Mouse (Mus musculus): ENCODE results near the gene Ninj1. TPM values are rescaled to one million over a fixed set of nuclear protein-coding genes. Genes with fewer than 3 reads are reported as not detected.
A peak's percentile ranks its signal among the peaks of the same experiment; 100 is the strongest.

Ninj1 gene
- polyA plus RNA-seq, 1 experiment from 2014 or later, result 61.2 TPM

DNA sequence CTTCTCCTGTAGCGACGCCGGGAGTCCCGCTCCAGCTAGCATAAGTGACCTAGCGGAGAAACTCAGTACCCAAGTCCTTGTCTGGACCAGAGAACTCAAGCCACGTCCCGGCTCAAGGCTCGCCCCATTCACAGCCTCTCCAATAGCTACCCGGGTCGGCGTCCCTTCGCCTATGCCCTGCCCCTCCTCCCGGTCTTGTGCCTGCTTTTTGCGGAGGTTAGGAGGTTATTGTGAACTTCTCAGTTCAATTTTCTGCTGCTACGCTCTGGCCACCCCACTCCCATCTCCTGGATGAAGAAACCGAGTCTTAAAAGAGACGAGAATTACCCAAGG lies 28.9 kb downstream of the Ninj1 start:
- ATAC-seq (ENCODE audit: extremely low read depth, insufficient number of reproducible peaks, low FRiP score, low TSS enrichment), result peak; percentile 27; the same call in 1 of the 2 replicates
- 4% methylated on average over 17 of the region's 17 CpGs for WGBS

DNA sequence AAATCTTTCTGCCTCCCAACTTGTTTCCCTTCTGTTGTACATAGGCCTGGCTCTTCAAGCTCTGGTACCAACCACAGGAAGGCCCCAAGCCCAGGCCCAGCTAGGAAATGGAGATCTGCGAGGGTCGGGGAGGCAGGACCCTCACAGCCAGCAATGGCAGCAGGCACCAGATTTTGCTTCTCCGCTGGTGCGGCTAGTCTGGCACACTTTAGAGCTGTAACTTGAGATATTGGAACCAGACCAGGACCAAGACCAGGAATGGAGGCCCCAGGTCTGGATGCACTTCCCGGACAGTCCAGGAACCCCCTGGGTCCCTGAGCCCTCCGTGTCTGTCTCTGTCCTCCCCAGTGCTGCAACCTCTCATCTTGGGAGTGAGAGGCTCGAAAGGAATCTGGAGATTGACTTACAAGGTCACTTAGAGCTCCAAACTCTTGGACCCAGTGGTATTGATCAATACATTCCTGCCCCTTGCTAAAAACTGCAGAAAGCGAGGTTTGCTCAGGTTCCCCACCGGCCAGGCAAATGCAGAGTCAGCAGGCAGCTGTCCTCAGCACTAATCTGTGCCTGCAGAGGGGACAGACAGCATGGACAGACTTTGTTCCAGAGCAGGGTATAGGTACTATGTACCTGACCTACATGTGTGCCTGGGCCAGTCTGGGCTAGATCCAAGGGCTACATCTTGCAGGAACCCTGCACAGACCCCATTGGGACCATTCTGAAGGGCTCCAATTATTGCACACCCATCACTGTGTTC lies 29.7 kb downstream of the Ninj1 start:
- H3K27ac ChIP-seq (replicated peaks), result peak overlapping the region; percentile 89
- 52% methylated on average over 9 of the region's 9 CpGs for WGBS
- H3K27me3 ChIP-seq (replicated peaks), result peaks cover 3% of the 10 kb centered on the region; the same call in 1 of the 2 replicates
- no peak overlapping the region for H3K4me3 ChIP-seq
- H3K9me3 ChIP-seq, result 0 out of 2 replicates have a peak, but pooled peaks cover 4% of the 10 kb centered on the region
- H3K36me3 ChIP-seq, result no peaks in the 10 kb centered on the region
- H3K9ac ChIP-seq, result peak overlapping the region; percentile 90; the same call in 1 of the 2 replicates
- H3K4me2 ChIP-seq, result peak overlapping the region; percentile 74
- no peak for ATAC-seq (ENCODE audit: extremely low read depth, insufficient number of reproducible peaks, low FRiP score, low TSS enrichment)
- H3K4me1 ChIP-seq, result peaks cover 40% of the 10 kb centered on the region

More for the DNA sequence above, 28.9 kb downstream of the Ninj1 start:
- Histone ChIP-seq H3K4me1 (peaks cover 48% of the 10 kb centered on the region), H3K27ac (replicated peaks) (peak overlapping the region; percentile 89), H3K27me3 (replicated peaks) (0 out of 2 replicates have a peak, but pooled peaks cover 3% of the 10 kb centered on the region), H3K9me3 (0 out of 2 replicates have a peak, but pooled peaks cover 3% of the 10 kb centered on the region), H3K4me3 (peak overlapping the region; percentile 80), H3K36me3 (no peaks in the 10 kb centered on the region), H3K4me2 (peak overlapping the region; percentile 74), H3K9ac (peak overlapping the region; percentile 90)

DNA sequence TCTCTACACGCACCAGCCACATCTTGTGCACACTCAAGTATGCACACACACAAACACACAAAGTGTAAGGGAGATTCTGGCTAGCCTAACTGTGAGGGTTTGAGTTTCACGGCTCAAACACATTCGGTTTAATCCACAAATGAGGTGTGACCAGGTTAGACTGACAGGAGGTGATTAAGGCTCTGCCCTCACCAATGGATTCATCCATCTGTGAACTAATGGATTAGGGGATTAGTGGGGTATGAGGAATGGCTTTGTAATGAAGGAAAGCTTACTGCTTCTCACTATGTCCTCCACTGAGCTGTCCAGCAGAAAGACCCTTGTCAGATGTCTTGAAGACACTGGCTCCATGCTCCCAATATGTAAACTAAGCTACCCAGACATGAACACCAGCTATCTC lies 31.4 kb downstream of the Ninj1 start:
- no peak for ATAC-seq (ENCODE audit: extremely low read depth, insufficient number of reproducible peaks, low FRiP score, low TSS enrichment)
- Histone ChIP-seq H3K4me1 (peaks cover 26% of the 10 kb centered on the region), H3K4me2 (no peak overlapping the region), H3K27ac (replicated peaks) (no peak overlapping the region), H3K9ac (no peak overlapping the region), H3K27me3 (replicated peaks) (peaks cover 15% of the 10 kb centered on the region), H3K9me3 (0 out of 2 replicates have a peak, but pooled peaks cover 4% of the 10 kb centered on the region), H3K36me3 (no peaks in the 10 kb centered on the region), H3K4me3 (no peak overlapping the region)
- 53% methylated on average over 3 of the region's 3 CpGs for WGBS

DNA sequence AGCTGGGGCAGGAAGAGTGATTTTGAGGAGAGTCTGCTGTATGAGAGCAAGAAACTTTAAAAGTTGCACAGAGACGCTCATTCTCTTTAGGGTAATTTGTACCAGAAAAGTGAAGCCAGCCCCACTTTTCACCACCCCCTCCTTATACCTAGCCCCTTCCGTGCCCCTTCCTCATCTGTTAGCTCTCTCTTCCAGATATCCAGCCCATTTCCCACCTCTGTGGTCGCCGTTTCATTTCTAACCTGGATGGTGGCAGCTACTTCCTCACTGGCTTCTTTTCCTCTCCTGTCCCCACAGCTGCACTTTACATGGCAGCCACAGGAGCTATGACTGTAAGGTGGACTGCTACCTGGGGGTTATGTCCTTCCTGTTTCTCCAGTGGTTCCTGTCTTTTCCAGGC lies 32.1 kb downstream of the Ninj1 start:
- no peak overlapping the region for H3K9ac ChIP-seq
- peaks cover 19% of the 10 kb centered on the region for H3K4me1 ChIP-seq
- ATAC-seq (ENCODE audit: extremely low read depth, insufficient number of reproducible peaks, low FRiP score, low TSS enrichment), result no peak
- H3K4me2 ChIP-seq, result no peak overlapping the region
- H3K36me3 ChIP-seq, result no peaks in the 10 kb centered on the region
- 71% methylated on average over 4 of the region's 4 CpGs for WGBS
- no peak overlapping the region for H3K4me3 ChIP-seq
- H3K27ac ChIP-seq (replicated peaks), result no peak overlapping the region
- peaks cover 22% of the 10 kb centered on the region for H3K27me3 ChIP-seq (replicated peaks)
- H3K9me3 ChIP-seq, result 0 out of 2 replicates have a peak, but pooled peaks cover 4% of the 10 kb centered on the region

DNA sequence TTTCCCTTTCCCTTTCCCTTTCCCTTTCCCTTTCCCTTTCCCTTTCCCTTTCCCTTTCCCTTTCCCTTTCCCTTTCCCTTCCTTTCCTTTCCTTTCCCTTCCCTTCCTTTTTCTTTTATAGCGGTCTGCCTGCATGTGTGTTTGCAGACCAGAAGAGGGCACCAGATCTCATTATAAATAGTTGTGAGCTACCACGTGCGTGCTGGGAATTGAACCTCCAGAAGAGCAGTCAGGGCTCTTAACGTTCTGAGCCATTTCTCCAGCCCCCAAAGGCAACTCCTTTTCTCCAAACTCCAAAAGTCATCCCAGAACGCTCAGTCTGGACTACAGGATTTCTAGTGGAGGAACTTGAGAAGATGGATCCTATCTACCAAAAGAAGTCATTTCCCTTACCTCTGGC lies 33.6 kb downstream of the Ninj1 start:
- no peak overlapping the region for H3K27ac ChIP-seq (replicated peaks)
- H3K9me3 ChIP-seq, result 0 out of 2 replicates have a peak, but pooled peaks cover 4% of the 10 kb centered on the region
- H3K27me3 ChIP-seq (replicated peaks), result peaks cover 30% of the 10 kb centered on the region
- no peak for ATAC-seq (ENCODE audit: extremely low read depth, insufficient number of reproducible peaks, low FRiP score, low TSS enrichment)
- no peak overlapping the region for H3K4me2 ChIP-seq
- WGBS, result 14% methylated on average over 5 of the region's 5 CpGs
- H3K9ac ChIP-seq, result no peak overlapping the region
- H3K4me1 ChIP-seq, result peaks cover 10% of the 10 kb centered on the region
- H3K4me3 ChIP-seq, result no peak overlapping the region
- no peaks in the 10 kb centered on the region for H3K36me3 ChIP-seq

DNA sequence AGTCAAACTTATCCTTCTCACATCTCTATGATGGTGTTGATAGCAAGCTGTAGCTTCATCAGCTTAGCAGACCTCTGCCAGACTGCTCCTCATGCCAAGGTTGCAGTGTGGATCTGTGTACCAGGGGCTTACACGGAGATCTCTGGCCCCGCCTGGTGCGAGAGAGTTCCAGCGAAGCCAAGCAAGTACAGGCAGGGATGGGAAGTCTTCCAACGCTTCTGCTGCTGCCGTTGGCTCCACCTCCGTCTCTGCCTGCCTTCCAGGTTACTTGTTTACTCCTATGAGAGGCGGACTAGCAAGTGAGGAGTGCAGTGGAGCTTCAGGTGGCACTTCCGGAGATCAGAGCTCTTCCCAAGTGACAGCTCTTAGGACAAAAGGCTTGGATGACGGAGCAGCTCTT lies 37.0 kb downstream of the Ninj1 start:
- Histone ChIP-seq H3K4me3 (no peak overlapping the region), H3K9me3 (0 out of 2 replicates have a peak, but pooled peaks cover 4% of the 10 kb centered on the region), H3K36me3 (no peaks in the 10 kb centered on the region), H3K4me1 (no peaks in the 10 kb centered on the region; the same call in 1 of the 2 replicates), H3K4me2 (peak overlapping the region; percentile 45), H3K9ac (peak overlapping the region; percentile 21; the same call in 1 of the 2 replicates), H3K27ac (replicated peaks) (no peak overlapping the region), H3K27me3 (replicated peaks) (peaks cover 30% of the 10 kb centered on the region)
- ATAC-seq (ENCODE audit: extremely low read depth, insufficient number of reproducible peaks, low FRiP score, low TSS enrichment), result no peak
- 11% methylated on average over 10 of the region's 10 CpGs for WGBS

DNA sequence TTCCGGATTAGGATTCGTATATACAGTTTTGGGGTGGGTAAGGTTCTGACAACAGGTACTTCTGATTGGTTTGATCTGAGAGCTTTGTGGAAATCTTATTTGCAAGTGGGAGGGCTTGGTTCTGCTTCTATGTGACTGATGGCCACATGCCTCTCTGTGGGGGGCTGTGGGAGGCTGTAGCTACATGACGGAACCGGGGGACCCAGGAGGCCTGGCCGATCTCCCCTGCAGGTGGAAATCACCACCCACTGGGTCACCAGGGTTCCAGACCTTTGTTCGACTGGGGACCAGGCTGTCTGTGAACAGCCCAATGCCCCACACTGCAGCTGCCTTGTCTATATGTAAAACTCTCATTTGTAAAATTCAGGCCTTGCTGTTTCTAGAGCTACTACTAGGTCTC lies 37.4 kb downstream of the Ninj1 start:
- H3K27me3 ChIP-seq (replicated peaks), result peaks cover 29% of the 10 kb centered on the region
- H3K4me1 ChIP-seq, result no peaks in the 10 kb centered on the region; the same call in 1 of the 2 replicates
- H3K9me3 ChIP-seq, result 0 out of 2 replicates have a peak, but pooled peaks cover 4% of the 10 kb centered on the region
- H3K27ac ChIP-seq (replicated peaks), result no peak overlapping the region
- WGBS, result 22% methylated on average over 6 of the region's 6 CpGs
- H3K9ac ChIP-seq, result peak overlapping the region; percentile 21; the same call in 1 of the 2 replicates
- H3K4me3 ChIP-seq, result no peak overlapping the region
- peak overlapping the region; percentile 45 for H3K4me2 ChIP-seq
- ATAC-seq (ENCODE audit: extremely low read depth, insufficient number of reproducible peaks, low FRiP score, low TSS enrichment), result no peak
- H3K36me3 ChIP-seq, result no peaks in the 10 kb centered on the region

DNA sequence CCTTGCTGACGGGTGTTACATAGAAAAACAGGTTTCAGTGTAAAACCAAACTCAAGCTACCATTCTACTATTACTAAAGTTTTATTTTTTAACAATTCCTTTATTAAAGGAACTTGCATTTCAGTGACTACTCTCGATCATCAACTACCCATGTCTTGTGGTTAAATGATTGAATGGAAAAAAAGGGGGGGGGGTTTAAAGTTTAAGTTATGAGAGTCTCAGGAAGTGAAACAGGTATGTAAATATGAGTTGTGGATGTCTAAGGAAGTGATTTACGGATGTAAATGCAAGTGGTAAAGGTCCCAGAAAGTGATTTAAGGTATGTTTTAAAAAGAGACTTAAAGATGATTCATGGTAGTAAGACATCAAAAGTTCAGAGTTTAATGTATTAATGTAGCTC lies 37.9 kb downstream of the Ninj1 start:
- ATAC-seq (ENCODE audit: extremely low read depth, insufficient number of reproducible peaks, low FRiP score, low TSS enrichment), result no peak
- H3K9ac ChIP-seq, result no peak overlapping the region
- WGBS, result 50% methylated on average over 3 of the region's 3 CpGs

DNA sequence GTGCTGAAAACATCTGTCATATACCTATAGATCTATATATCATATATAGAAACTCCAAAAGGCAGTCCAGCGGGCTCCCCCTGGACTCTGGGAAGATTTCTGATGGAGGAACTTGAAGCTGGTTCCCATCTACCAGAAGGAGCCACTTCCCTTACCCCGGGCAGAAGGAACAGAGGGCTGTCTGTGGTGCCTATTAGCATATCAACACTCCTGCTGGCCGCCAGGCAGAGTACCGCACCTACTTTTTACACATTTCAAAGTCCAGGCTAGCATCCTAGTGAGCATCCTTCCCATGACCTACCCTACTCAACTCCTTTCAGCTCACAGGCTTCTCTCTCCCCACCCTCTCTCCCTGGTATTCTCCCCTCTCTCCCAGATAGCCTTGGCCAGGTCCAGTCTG lies 38.3 kb downstream of the Ninj1 start:
- H3K9ac ChIP-seq, result no peak overlapping the region
- no peak for ATAC-seq (ENCODE audit: extremely low read depth, insufficient number of reproducible peaks, low FRiP score, low TSS enrichment)
- H3K27ac ChIP-seq (replicated peaks), result no peak overlapping the region
- no peak overlapping the region for H3K4me3 ChIP-seq
- H3K9me3 ChIP-seq, result 0 out of 2 replicates have a peak, but pooled peaks cover 4% of the 10 kb centered on the region
- no peak overlapping the region for H3K4me2 ChIP-seq
- H3K27me3 ChIP-seq (replicated peaks), result peaks cover 27% of the 10 kb centered on the region
- H3K4me1 ChIP-seq, result no peaks in the 10 kb centered on the region; the same call in 1 of the 2 replicates
- 25% methylated on average over 4 of the region's 4 CpGs for WGBS
- H3K36me3 ChIP-seq, result no peaks in the 10 kb centered on the region

More for the DNA sequence above, 37.9 kb downstream of the Ninj1 start:
- no peak overlapping the region for H3K27ac ChIP-seq (replicated peaks)
- no peaks in the 10 kb centered on the region; the same call in 1 of the 2 replicates for H3K4me1 ChIP-seq
- H3K4me2 ChIP-seq, result no peak overlapping the region
- H3K9me3 ChIP-seq, result 0 out of 2 replicates have a peak, but pooled peaks cover 4% of the 10 kb centered on the region
- no peak overlapping the region for H3K4me3 ChIP-seq
- no peaks in the 10 kb centered on the region for H3K36me3 ChIP-seq
- H3K27me3 ChIP-seq (replicated peaks), result peaks cover 27% of the 10 kb centered on the region

DNA sequence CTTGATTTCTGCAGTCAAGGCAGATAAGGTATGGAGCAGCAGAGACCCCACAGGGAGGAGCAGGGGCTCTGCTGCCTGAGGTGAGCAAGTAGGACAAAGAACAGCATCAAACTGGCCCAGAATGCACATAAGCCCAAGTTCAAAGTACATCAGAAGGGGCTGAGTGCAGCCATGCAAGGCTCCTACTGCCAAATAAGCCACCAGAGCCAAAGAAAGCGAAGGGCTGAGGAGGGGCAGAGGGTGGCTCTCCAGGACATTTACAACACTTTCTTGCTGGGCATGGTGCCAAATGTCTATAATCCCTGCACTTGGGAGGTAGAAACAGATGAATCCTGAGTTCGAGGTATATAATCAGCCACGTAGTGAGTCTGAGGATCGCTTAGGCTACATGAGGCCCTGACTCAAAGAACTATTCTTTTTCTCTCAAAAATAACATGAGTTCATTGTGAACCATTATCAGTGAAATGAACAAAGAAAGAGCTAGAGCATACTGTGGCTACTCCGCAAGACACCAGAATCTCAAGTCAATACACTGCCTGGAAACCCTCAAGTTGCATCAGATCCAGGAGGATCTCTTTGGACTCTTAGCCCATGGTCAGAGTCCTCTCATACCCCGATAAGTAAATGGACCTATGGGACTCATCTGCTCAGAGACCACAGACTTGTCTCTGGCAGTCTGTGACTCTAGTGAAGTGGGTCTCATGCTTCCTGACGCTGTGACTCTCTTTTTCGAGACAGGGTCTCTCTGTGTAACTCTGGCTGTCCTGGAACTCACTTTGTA lies 46.7 kb downstream of the Ninj1 start:
- 76% methylated on average over 8 of the region's 8 CpGs for WGBS
- H3K9ac ChIP-seq, result no peak overlapping the region
- no peak overlapping the region for H3K4me3 ChIP-seq
- no peak overlapping the region for H3K4me2 ChIP-seq
- no peaks in the 10 kb centered on the region for H3K36me3 ChIP-seq
- ATAC-seq (ENCODE audit: extremely low read depth, insufficient number of reproducible peaks, low FRiP score, low TSS enrichment), result no peak
- no peak overlapping the region for H3K27ac ChIP-seq (replicated peaks)
- no peaks in the 10 kb centered on the region for H3K27me3 ChIP-seq (replicated peaks)
- H3K4me1 ChIP-seq, result peaks cover 5% of the 10 kb centered on the region; the same call in 1 of the 2 replicates
- H3K9me3 ChIP-seq, result no peaks in the 10 kb centered on the region

DNA sequence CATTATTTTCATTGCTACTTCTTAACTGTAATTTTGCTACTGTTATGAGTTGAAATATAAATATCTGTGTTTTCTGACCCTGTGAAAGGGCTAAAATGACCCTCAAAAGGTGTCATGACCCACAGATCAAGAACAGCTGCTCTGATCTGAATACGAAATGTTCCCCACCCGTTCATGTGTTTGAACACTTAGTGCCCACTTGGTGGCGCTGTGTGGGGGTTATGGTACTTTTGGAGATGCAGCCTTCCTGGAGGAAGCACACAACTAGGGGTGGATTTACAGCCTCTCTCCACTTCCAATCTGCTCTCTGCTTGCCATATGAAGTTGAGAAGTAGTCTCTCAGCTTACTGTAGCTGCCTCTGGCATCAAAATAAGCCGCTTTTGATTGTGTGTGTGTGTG lies 47.4 kb downstream of the Ninj1 start:
- no peak for ATAC-seq (ENCODE audit: extremely low read depth, insufficient number of reproducible peaks, low FRiP score, low TSS enrichment)
- Histone ChIP-seq H3K36me3 (no peaks in the 10 kb centered on the region), H3K4me2 (no peak overlapping the region), H3K27ac (replicated peaks) (no peak overlapping the region), H3K27me3 (replicated peaks) (no peaks in the 10 kb centered on the region), H3K9me3 (no peaks in the 10 kb centered on the region), H3K9ac (no peak overlapping the region), H3K4me3 (no peak overlapping the region), H3K4me1 (peaks cover 5% of the 10 kb centered on the region; the same call in 1 of the 2 replicates)
- WGBS, result 87% methylated on average over 4 of the region's 4 CpGs
